Mouse (Mus musculus) left cerebral cortex, adult 18-20 months (tissue): Measurements from ENCODE around the gene Col25a1. TPM values are rescaled to one million over a fixed set of nuclear protein-coding genes. Genes with fewer than 3 reads are reported as not detected.

Experiments
- DNase-seq, 2 experiments: peaks; one replicate each; pipeline ENCODE4 v3.0.0; 2021 to 2022; ENCODE audit warnings: low spot score in 2 of 2, mixed read lengths in 1 of 2
- total RNA-seq, 2 experiments: library from RNA; stranded (reverse); gene quantifications; 2 replicates each; pipeline ENCODE4 v1.2.3; 2021

Gene Col25a1
- total RNA-seq, 2 experiments from 2014 or later: 39.5 to 41.4 TPM

GRCm38 (mm10) chr3:130556263-130556662 is 425.0 kb downstream of the Col25a1 start:
- no peak for DNase-seq

- DNase-seq: no peak
Observed at GRCm38 (mm10) chr3:130565586-130565985, 434.3 kb downstream of the Col25a1 start.

- no peak for DNase-seq
Observed at GRCm38 (mm10) chr3:130568331-130569095, 437.2 kb downstream of the Col25a1 start.

- no peak for DNase-seq
Observed at GRCm38 (mm10) chr3:130573243-130573642, 441.9 kb downstream of the Col25a1 start.

- peak; percentile 36 to 60 for DNase-seq
Observed at GRCm38 (mm10) chr3:130574652-130575051, 443.4 kb downstream of the Col25a1 start.

GRCm38 (mm10) chr3:130576683-130577082 is 445.4 kb downstream of the Col25a1 start:
- DNase-seq: peak in 1 of 2 experiments; percentile 25

- no peak for DNase-seq
Observed at GRCm38 (mm10) chr3:130579501-130579900, 448.2 kb downstream of the Col25a1 start.

- DNase-seq: no peak
Observed at GRCm38 (mm10) chr3:130581577-130581976, 450.3 kb downstream of the Col25a1 start.

- DNase-seq: no peak
Observed at GRCm38 (mm10) chr3:130582903-130583664, 451.8 kb downstream of the Col25a1 start.

GRCm38 (mm10) chr3:130584007-130584406 is 452.7 kb downstream of the Col25a1 start:
- DNase-seq: no peak

GRCm38 (mm10) chr3:130595050-130595449 is 463.7 kb downstream of the Col25a1 start:
- no peak for DNase-seq

GRCm38 (mm10) chr3:130601491-130601890 is 470.2 kb downstream of the Col25a1 start:
- no peak for DNase-seq

- peak; percentile 23 to 24 for DNase-seq
Observed at GRCm38 (mm10) chr3:130607924-130608323, 476.6 kb downstream of the Col25a1 start.

GRCm38 (mm10) chr3:130614444-130614843 is 483.1 kb downstream of the Col25a1 start:
- DNase-seq: no peak

GRCm38 (mm10) chr3:130615625-130616024 is 484.3 kb downstream of the Col25a1 start:
- no peak for DNase-seq

GRCm38 (mm10) chr3:130617439-130617898 is 486.2 kb downstream of the Col25a1 start, which contains the start of gene Etnppl:
Etnppl (plus strand) TSS chr3:130617448.
- no peak for DNase-seq

GRCm38 (mm10) chr3:130620517-130621146 is 489.3 kb downstream of the Col25a1 start:
- DNase-seq: peak in 1 of 2 experiments; percentile 49

- DNase-seq: no peak
Observed at GRCm38 (mm10) chr3:130628358-130628757, 497.1 kb downstream of the Col25a1 start.

- no peak for DNase-seq
Observed at GRCm38 (mm10) chr3:130633859-130634258, 502.6 kb downstream of the Col25a1 start.

- no peak for DNase-seq
Observed at GRCm38 (mm10) chr3:130646110-130646810, 515.0 kb downstream of the Col25a1 start.
